Mouse (Mus musculus): Measurements from ENCODE around the gene Glis3.

Glis3 gene

GRCm38 (mm10) chr19:28258907-28259675 is 420.8 kb downstream of the Glis3 start:
- DNase-seq (ENCODE audit: low read depth, low spot score): peak; percentile 63

DNA sequence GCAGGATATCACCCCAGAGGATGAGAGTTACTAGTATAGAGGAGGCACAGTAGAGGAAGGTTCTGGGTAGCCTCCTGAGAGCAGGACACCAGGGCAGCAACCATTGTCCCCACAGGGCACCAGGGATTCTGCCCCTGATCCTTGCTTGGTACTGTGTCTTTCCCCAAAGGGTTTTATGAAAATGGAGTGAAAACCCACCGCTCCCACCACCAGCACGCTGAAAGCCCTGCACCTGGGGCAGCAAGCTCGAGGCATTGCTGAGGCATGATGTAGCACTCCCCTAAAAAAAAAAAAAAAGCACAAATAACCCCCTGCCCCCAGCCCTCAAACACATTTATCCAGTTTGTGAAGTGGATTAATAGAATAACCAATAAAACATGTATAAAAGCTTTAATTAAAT is 421.4 kb downstream of the Glis3 start:
- DNase-seq (ENCODE audit: low read depth, low spot score): no peak

DNA sequence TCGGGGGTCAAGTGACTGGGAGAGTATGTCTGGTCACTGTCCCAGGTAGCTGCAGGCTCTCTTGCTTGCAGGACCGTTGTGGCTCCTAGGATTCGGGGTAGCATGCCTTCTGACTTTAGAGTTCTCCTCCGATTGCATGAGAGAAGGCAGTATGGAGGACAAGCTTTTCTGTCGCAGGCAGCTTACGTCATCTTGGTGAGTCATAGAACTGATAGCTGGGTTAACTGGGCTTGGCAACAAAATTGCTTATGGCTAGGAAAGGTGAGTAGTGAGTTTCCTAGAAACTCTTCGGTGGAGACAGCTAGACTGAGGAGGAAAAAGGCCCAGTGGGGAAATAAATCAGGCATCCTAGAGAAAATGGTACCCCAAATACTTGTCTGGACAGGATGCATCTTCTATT is 432.5 kb downstream of the Glis3 start:
- no peak for DNase-seq (ENCODE audit: low read depth, low spot score)

GRCm38 (mm10) chr19:28246186-28246585 is 433.7 kb downstream of the Glis3 start:
- no peak for DNase-seq (ENCODE audit: low read depth, low spot score)

DNA sequence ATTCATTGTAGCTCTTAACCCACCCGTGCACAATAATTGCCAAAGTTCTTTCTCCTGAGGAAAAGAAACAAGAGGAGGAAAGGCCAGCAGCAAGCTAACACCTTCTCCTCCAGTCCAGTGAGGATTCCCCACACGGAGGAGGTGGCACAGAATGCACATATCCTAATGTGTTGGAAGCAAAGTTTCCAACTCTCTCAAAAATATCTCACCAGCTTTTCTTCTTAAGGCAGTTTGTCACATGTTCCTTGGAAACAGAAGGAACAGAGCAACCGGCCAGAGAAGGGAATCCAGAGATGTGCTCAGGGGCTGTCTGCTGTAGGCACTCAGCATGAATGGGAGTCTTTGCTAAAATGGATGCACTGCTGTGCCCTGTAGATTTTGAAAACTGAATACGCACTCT is 441.8 kb downstream of the Glis3 start:
- DNase-seq (ENCODE audit: low read depth, low spot score): no peak

GRCm38 (mm10) chr19:28237621-28238020 is 442.3 kb downstream of the Glis3 start:
- DNase-seq (ENCODE audit: low read depth, low spot score): no peak

- DNase-seq (ENCODE audit: low read depth, low spot score): no peak
Observed at GRCm38 (mm10) chr19:28235571-28235970, 444.3 kb downstream of the Glis3 start.

- no peak for DNase-seq (ENCODE audit: low read depth, low spot score)
Observed at GRCm38 (mm10) chr19:28235096-28235495, 444.8 kb downstream of the Glis3 start.

DNA sequence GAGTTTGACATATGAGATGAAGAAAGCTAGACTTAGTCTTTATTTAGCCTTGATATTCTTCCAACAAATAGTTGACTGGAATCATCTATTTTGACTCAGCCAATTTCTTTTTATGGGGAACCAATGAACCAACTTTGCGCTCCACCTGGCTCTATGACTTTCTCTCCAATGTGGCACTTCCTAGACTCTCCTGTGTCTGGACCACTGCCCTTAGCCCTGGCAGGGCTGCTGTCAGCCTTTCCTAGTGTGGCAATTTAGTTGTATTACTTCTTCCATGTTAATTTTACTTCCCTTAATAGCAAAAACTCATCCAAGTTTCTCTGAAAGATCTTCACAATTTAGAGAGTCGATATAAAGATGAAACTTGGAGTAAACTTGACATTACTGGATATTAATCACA is 445.2 kb downstream of the Glis3 start:
- no peak for DNase-seq (ENCODE audit: low read depth, low spot score)

- no peak for DNase-seq (ENCODE audit: low read depth, low spot score)
Observed at GRCm38 (mm10) chr19:28231511-28231910, 448.4 kb downstream of the Glis3 start.

DNA sequence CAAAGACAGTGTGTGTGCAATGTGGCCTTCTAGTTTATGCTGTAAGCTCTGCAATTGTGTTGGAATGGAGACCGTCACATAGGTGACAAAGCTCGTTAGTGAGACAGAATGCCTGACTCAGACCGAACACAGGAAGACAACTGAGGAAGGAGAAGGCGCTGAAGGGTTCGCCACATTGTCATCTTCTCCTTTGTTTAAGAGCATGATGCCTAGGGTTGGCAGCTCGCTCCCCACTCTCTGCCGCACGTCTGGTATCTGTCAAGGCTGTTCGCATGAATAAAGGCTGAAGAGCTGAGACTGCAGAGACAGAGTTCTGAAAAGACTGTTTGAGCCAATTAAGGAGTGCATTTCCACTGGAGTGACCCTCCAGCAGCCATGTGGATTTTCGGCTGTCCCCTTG is 452.4 kb downstream of the Glis3 start:
- DNase-seq (ENCODE audit: low read depth, low spot score): no peak

GRCm38 (mm10) chr19:28225651-28226050 is 454.2 kb downstream of the Glis3 start:
- no peak for DNase-seq (ENCODE audit: low read depth, low spot score)

- DNase-seq (ENCODE audit: low read depth, low spot score): no peak
Observed at GRCm38 (mm10) chr19:28211630-28212029, 468.2 kb downstream of the Glis3 start.

All from mesoderm, embryonic 11.5 days (tissue).